Mouse (Mus musculus): ENCODE data around the gene Actr5.

DNA sequence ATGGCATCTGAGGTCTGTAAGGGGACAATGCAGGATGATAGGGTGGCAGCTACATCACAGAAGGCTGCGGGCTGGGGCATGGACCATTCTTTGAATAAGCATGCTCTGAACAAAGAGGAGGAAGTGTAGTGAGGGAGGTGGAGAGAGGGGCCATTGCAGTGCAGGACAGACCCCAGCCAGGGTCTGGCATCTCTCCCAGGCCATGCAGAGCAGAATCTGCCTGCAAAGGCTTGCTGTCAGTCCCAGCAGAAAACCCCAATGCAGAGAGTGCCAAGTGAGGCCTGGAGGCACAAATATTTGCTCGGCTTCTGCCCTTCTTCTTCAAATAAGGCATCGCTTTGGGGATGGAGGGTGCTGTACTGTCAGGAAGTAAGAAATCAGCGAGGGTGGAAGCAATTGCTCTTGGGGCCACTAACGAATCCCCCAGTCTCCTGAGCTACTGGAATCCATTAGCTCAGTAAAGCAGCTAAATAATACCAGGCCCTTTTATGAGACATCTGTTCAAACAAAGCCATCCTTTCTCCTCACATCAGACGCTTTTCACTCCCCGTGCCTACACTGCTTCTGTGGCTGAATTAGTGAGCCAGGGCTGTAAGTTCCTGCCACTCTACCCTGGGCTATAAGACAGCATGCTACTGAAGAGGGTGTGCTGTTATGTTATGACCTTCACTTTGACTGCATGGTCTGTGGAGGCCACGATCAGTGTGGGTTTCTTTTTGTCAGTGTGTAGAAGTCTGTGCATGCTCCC is 36.0 kb upstream of the Actr5 start:
- TF ChIP-seq POLR2A (IDR thresholded peaks at IDR 0.05; ENCODE audit: low read depth, low read length) = no peak
- no peak for TF ChIP-seq CTCF (IDR thresholded peaks at IDR 0.05; ENCODE audit: borderline replicate concordance, insufficient read depth, low read length)
